Mouse (Mus musculus) cortical plate, adult 2 months (tissue): ENCODE results near the gene Mtfr1l.

ENCODE experiments used
- CTCF ChIP-seq: fragments of 200-500 bp; IDR thresholded peaks from 2 replicates; pipeline ENCODE4 v1.5.1; 2011; ENCODE audit warnings: mild to moderate bottlenecking, control low read depth, low read length; ENCODE audit not compliant: insufficient read depth; ENCODE audit errors: extremely low read depth
- POLR2A ChIP-seq: fragments of 200-500 bp; IDR thresholded peaks from 2 replicates; pipeline ENCODE4 v1.6.1; 2011; ENCODE audit warnings: mild to moderate bottlenecking, low read length, control low read depth; ENCODE audit not compliant: insufficient read depth; ENCODE audit errors: extremely low read depth

- 0 out of 2 replicates have a peak, but pooled peaks have one; percentile 33 for TF ChIP-seq POLR2A
- no peak for TF ChIP-seq CTCF
Observed at GRCm38 (mm10) chr4:134534932-134535786, at the start of gene Mtfr1l.
